Mouse (Mus musculus) heart, embryonic 10.5 days (tissue): ENCODE results near the gene Cmtm5. TPM values are rescaled to one million over a fixed set of nuclear protein-coding genes. Genes with fewer than 3 reads are reported as not detected.
"Not testable (repeated sequence)": the region's sequence is repeated elsewhere in the genome, so short reads cannot be mapped to it uniquely, and the experiment has no call there.

Experiments
- DNase-seq: peaks from one replicate; pipeline ENCODE4 v3.0.0-alpha.2; 2017; ENCODE audit warnings: low spot score
- H3K27ac ChIP-seq: fragments of 300-500 bp; sonication (generic); 2 replicates; pipeline ENCODE4 v1.5.1; 2016; ENCODE audit warnings: mild to moderate bottlenecking
- H3K27me3 ChIP-seq: fragments of 300-500 bp; sonication (generic); 2 replicates; pipeline ENCODE4 v1.6.1; 2016; ENCODE audit warnings: mild to moderate bottlenecking; ENCODE audit not compliant: poor library complexity, insufficient read depth, severe bottlenecking
- H3K36me3 ChIP-seq: fragments of 300-500 bp; sonication (generic); 2 replicates; pipeline ENCODE4 v1.6.1; 2016; ENCODE audit warnings: mild to moderate bottlenecking, moderate library complexity
- H3K4me1 ChIP-seq: fragments of 300-500 bp; sonication (generic); 2 replicates; pipeline ENCODE4 v1.6.1; 2016; ENCODE audit warnings: mild to moderate bottlenecking
- H3K4me3 ChIP-seq: fragments of 300-500 bp; sonication (generic); 2 replicates; pipeline ENCODE4 v1.5.1; 2016; ENCODE audit warnings: mild to moderate bottlenecking, moderate library complexity
- H3K9me3 ChIP-seq: fragments of 300-500 bp; sonication (generic); 2 replicates; pipeline ENCODE4 v1.6.1; 2016; ENCODE audit warnings: mild to moderate bottlenecking, moderate library complexity
- WGBS: fragments of 180-500 bp; shearing (Covaris S2); methylation state at CpG from one replicate; pipeline ENCODE4 v1.1.7; 2016; 5-methylcytosine and 5-hydroxymethylcytosine counted together
- polyA plus RNA-seq: library from polyadenylated mRNA; unstranded; fragments of >200 nt; fragmentation: Nextera tagmentation; extraction: Ambion mirVana; gene quantifications from 2 replicates; pipeline ENCODE4 v1.2.1, GENCODE M21; 2016

Gene Cmtm5
- polyA plus RNA-seq, 1 experiment from 2014 or later, result 1.5 TPM

- Histone ChIP-seq H3K27ac (no peak overlapping the region), H3K4me3 (no peak overlapping the region), H3K36me3 (peaks cover 88% of the 10 kb centered on the region), H3K27me3 (no peaks in the 10 kb centered on the region), H3K4me1 (peaks cover 14% of the 10 kb centered on the region), H3K9me3 (no peaks in the 10 kb centered on the region)
- WGBS, result 85% methylated on average over 8 of the region's 8 CpGs
- no peak for DNase-seq
Observed at GRCm38 (mm10) chr14:54953664-54954206, 17.7 kb downstream of the Cmtm5 start.

DNA sequence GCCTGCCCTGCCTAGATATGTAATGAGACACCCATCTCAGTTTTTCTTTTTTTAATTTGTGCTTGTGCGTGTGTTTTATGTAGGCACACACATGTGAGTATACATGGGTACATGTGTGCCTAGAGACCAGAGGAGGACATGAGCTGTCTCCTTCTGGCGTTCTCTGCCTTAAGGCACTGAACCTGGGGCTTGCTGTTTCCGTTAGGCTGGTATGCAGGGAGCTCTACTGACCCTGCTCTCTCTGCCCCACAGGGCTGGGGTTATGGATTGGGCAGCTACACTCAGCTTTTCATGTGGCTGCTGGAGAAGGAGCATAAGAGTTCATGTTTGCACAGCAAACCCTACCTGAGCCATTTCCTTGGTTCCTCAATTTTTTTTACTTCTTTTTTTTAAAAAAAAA lies 18.4 kb downstream of the Cmtm5 start:
- H3K4me1 ChIP-seq, result peaks cover 13% of the 10 kb centered on the region; the same call in 1 of the 2 replicates
- H3K27ac ChIP-seq, result no peak overlapping the region
- no peaks in the 10 kb centered on the region for H3K27me3 ChIP-seq
- WGBS, result 72% methylated on average over 3 of the region's 3 CpGs
- DNase-seq, result no peak
- H3K4me3 ChIP-seq, result no peak overlapping the region
- H3K9me3 ChIP-seq, result no peaks in the 10 kb centered on the region
- peaks cover 88% of the 10 kb centered on the region for H3K36me3 ChIP-seq

GRCm38 (mm10) chr14:54955481-54955880 lies 19.4 kb downstream of the Cmtm5 start:
- Histone ChIP-seq H3K27me3 (no peaks in the 10 kb centered on the region), H3K27ac (no peak overlapping the region), H3K4me3 (no peak overlapping the region), H3K9me3 (no peaks in the 10 kb centered on the region), H3K4me1 (peaks cover 21% of the 10 kb centered on the region), H3K36me3 (peaks cover 88% of the 10 kb centered on the region)
- no peak for DNase-seq
- whole genome bisulfite sequencing, result 70% methylated on average over 3 of the region's 3 CpGs

DNA sequence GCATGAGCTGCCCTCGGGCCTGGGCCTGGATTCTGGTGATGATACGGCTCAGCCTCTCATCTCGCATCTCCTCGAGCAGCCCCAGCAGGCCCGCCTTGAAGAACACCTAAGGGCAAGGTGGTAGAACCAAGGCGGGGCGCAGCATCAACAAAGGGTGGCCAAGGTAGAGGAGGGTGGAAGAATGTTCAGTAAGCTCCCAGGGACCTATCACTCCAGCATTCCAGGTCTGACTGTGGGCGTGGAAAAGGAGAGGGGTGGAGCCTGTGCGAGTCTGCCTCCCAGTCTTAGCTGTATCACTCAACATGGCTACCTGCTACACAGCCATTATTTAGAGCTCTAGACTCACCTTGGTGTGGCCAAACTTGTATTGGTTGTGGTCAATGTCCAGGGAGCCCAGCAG lies 20.5 kb downstream of the Cmtm5 start:
- Histone ChIP-seq H3K9me3 (no peaks in the 10 kb centered on the region), H3K4me3 (peak overlapping the region; percentile 29; the same call in 1 of the 2 replicates), H3K36me3 (peaks cover 92% of the 10 kb centered on the region), H3K4me1 (peaks cover 31% of the 10 kb centered on the region), H3K27ac (no peak overlapping the region), H3K27me3 (no peaks in the 10 kb centered on the region)
- DNase-seq, result no peak
- WGBS, result 72% methylated on average over 9 of the region's 9 CpGs

DNA sequence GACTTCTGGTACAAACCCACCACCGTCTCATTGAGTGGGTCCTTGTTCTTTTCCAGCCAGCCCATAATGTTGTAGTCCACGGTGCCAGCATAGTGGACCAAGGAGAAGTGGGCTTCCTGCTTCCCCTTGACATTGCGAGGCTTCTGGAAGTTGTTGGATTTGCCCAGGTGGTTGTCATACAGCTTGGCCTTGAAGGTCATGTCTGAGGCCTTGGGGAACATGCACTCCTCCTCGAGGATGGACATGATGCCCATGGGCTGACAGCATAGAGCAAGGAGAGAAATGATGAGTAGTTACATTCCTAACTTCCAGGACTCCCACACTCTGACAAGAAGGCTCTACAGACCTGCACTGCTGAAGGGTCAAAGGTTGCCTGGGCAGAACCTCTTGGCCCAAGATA lies 22.4 kb downstream of the Cmtm5 start:
- no peaks in the 10 kb centered on the region for H3K9me3 ChIP-seq
- peak overlapping the region; percentile 13 for H3K27ac ChIP-seq
- H3K36me3 ChIP-seq, result peaks cover 90% of the 10 kb centered on the region
- DNase-seq, result no peak
- peak overlapping the region; percentile 64 for H3K4me3 ChIP-seq
- WGBS, result 69% methylated on average over 4 of the region's 4 CpGs
- peaks cover 44% of the 10 kb centered on the region for H3K4me1 ChIP-seq
- H3K27me3 ChIP-seq, result no peaks in the 10 kb centered on the region

DNA sequence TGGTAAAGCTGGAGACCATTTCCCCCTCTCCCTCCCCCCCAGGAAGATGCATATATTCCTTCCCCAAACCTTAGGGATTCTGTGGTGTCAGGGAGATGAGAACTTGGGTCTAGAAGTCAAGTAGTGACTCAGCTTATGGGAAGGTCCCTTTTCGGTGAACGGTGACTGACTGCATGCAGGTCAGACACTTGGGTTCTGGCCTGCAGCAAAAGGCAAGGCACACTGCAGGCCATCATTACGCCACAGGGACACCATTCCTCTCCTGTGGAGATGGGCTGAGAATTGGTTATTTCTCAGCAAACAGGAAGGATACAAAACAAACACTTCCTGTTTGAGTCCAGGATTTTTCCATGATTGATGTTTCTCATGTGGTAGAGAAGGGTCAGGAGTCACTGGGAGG lies 23.1 kb downstream of the Cmtm5 start:
- Histone ChIP-seq H3K4me3 (peak overlapping the region; percentile 64), H3K27ac (no peak overlapping the region), H3K9me3 (no peaks in the 10 kb centered on the region), H3K4me1 (peaks cover 44% of the 10 kb centered on the region), H3K36me3 (peaks cover 90% of the 10 kb centered on the region), H3K27me3 (no peaks in the 10 kb centered on the region)
- no peak for DNase-seq
- WGBS, result 75% methylated on average over 3 of the region's 3 CpGs

- WGBS, result 79% methylated on average over 12 of the region's 12 CpGs
- not testable (repeated sequence) for DNase-seq, H3K9me3 ChIP-seq, H3K27me3 ChIP-seq
- peak overlapping the region; percentile 64 for H3K4me3 ChIP-seq
- H3K36me3 ChIP-seq, result peaks cover 87% of the 10 kb centered on the region
- peak overlapping the region; percentile 82 for H3K27ac ChIP-seq
- peaks cover 44% of the 10 kb centered on the region for H3K4me1 ChIP-seq
Observed at GRCm38 (mm10) chr14:54959853-54960613, 24.0 kb downstream of the Cmtm5 start.

DNA sequence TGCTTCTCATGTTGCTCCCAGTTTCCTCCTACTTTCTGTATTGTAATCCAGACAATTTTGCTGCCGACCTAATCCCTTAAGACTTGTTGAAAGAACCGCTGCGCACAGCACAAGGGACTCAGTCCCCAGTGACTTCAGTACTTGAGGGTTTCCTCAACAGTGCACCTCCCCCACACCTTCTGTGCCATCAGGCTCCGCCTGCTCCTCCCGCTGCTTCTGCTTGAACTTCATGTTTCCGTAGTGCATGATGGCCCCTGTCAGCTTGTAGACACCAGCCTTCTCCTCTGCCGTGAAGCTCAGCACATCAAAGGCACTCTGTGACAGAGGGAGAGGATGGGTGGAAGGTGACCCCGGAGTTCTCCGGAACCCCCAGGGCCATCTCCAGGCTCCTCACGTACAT lies 24.7 kb downstream of the Cmtm5 start:
- Histone ChIP-seq H3K27ac (peak overlapping the region; percentile 82), H3K9me3 (no peaks in the 10 kb centered on the region), H3K36me3 (peaks cover 82% of the 10 kb centered on the region), H3K4me3 (peak overlapping the region; percentile 64), H3K4me1 (peaks cover 44% of the 10 kb centered on the region), H3K27me3 (no peaks in the 10 kb centered on the region)
- 49% methylated on average over 10 of the region's 10 CpGs for WGBS
- no peak for DNase-seq

DNA sequence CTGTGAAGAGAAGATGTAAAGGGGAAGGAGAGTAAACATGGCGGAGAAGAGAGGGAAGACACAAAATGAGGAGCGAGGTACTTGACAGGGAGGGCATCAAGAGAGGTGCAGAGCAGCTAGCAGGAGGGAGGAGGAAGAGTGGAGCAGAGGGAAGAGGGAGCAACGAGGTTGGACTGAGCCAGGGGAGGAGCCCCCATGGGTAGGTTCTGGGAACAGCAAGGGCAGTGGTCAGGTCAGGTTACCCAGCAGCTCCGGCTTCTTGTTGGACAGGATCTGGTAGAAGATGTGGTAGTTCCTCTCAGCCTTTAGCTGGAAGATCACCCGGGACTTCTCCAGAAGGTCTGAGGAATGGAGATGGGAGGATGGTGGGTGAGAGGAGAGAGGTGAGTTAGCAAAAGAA lies 25.4 kb downstream of the Cmtm5 start:
- no peak for DNase-seq
- peaks cover 76% of the 10 kb centered on the region for H3K36me3 ChIP-seq
- 65% methylated on average over 5 of the region's 5 CpGs for WGBS
- no peaks in the 10 kb centered on the region for H3K9me3 ChIP-seq
- H3K27me3 ChIP-seq, result no peaks in the 10 kb centered on the region
- H3K4me1 ChIP-seq, result peaks cover 41% of the 10 kb centered on the region
- peak overlapping the region; percentile 82 for H3K27ac ChIP-seq
- H3K4me3 ChIP-seq, result peak overlapping the region; percentile 64

DNA sequence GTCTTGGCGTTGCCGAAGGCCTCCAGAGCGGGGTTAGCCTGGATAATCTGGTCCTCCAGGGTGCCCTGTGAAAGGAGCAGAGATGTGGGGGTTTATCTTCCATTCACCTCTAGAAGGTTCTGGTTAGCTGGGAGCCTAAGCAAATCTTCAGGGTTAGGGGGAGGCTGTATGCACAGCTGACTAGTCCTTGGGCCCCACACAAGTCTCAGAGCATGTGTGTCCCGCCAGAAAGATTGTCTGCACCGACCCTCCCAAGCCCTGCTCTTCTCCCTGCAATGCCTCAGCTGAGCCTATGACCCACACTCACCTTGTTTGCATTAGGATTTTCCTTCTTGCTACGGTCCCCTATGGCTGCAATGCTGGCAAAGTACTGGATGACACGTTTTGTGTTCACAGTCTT lies 26.7 kb downstream of the Cmtm5 start:
- peak overlapping the region; percentile 82 for H3K27ac ChIP-seq
- DNase-seq, result no peak
- H3K4me1 ChIP-seq, result peaks cover 47% of the 10 kb centered on the region
- no peaks in the 10 kb centered on the region for H3K9me3 ChIP-seq
- peak overlapping the region; percentile 64 for H3K4me3 ChIP-seq
- 68% methylated on average over 7 of the region's 7 CpGs for WGBS
- H3K27me3 ChIP-seq, result no peaks in the 10 kb centered on the region
- H3K36me3 ChIP-seq, result peaks cover 64% of the 10 kb centered on the region

- no peaks in the 10 kb centered on the region for H3K27me3 ChIP-seq
- peak overlapping the region; percentile 88 for H3K27ac ChIP-seq
- no peak for DNase-seq
- WGBS, result 71% methylated on average over 11 of the region's 11 CpGs
- peaks cover 53% of the 10 kb centered on the region for H3K36me3 ChIP-seq
- no peaks in the 10 kb centered on the region for H3K9me3 ChIP-seq
- peaks cover 52% of the 10 kb centered on the region for H3K4me1 ChIP-seq
- H3K4me3 ChIP-seq, result peak overlapping the region; percentile 64
Observed at GRCm38 (mm10) chr14:54963727-54964126, 27.7 kb downstream of the Cmtm5 start.

GRCm38 (mm10) chr14:54965044-54965443 lies 29.0 kb downstream of the Cmtm5 start:
- H3K9me3 ChIP-seq, result no peaks in the 10 kb centered on the region
- no peaks in the 10 kb centered on the region for H3K27me3 ChIP-seq
- H3K4me1 ChIP-seq, result peaks cover 58% of the 10 kb centered on the region
- peak overlapping the region; percentile 64 for H3K4me3 ChIP-seq
- peaks cover 41% of the 10 kb centered on the region for H3K36me3 ChIP-seq
- H3K27ac ChIP-seq, result peak overlapping the region; percentile 88
- 47% methylated on average over 15 of the region's 15 CpGs for WGBS
- no peak for DNase-seq

- 42% methylated on average over 6 of the region's 6 CpGs for WGBS
- Histone ChIP-seq H3K27ac (peak overlapping the region; percentile 88), H3K36me3 (peaks cover 41% of the 10 kb centered on the region), H3K4me1 (peaks cover 57% of the 10 kb centered on the region), H3K4me3 (peak overlapping the region; percentile 64), H3K9me3 (no peaks in the 10 kb centered on the region), H3K27me3 (no peaks in the 10 kb centered on the region)
- DNase-seq, result no peak
Observed at GRCm38 (mm10) chr14:54965631-54966030, 29.6 kb downstream of the Cmtm5 start.
